Mouse (Mus musculus): ENCODE data around the gene Mllt10.

- TF ChIP-seq EP300 (IDR thresholded peaks at IDR 0.05; ENCODE audit: insufficient read depth, low read depth, low read length) = no peak
- no peak for TF ChIP-seq CTCF (IDR thresholded peaks at IDR 0.05)
Observed at GRCm38 (mm10) chr2:18080182-18080860, 25.3 kb downstream of the Mllt10 start.
